Mouse (Mus musculus): ENCODE measurements around the gene Tnfaip8l1. TPM values are rescaled to one million over a fixed set of nuclear protein-coding genes. Genes with fewer than 3 reads are reported as not detected.
A peak's percentile ranks its signal among the peaks of the same experiment; 100 is the strongest.

Tnfaip8l1 gene
- total and polyA plus RNA-seq, 3 experiments, result 4.0 to 5.5 TPM; not detected in 1

GRCm38 (mm10) chr17:56131814-56132213, 30.5 kb upstream of the Tnfaip8l1 start:
- TF ChIP-seq TCF12 (IDR thresholded peaks at IDR 0.05; ENCODE audit: low read depth, low read length) (no peak), CHD1 (IDR thresholded peaks at IDR 0.05; ENCODE audit: low read depth, low read length) (no peak), NRF1 (IDR thresholded peaks at IDR 0.05; ENCODE audit: insufficient read depth, low read depth, low read length, poor library complexity, severe bottlenecking) (no peak), ZNF384 (IDR thresholded peaks at IDR 0.05; ENCODE audit: low read depth, low read length) (no peak), MAZ (IDR thresholded peaks at IDR 0.05; ENCODE audit: low read depth, low read length) (no peak), GABPA (IDR thresholded peaks at IDR 0.05; ENCODE audit: low read depth, low read length) (no peak), USF2 (IDR thresholded peaks at IDR 0.05; ENCODE audit: borderline replicate concordance in 1 of 2, insufficient read depth in 1 of 2, low read depth in 1 of 2, low read length in 2 of 2) (no peak), POLR2A (IDR thresholded peaks at IDR 0.05; ENCODE audit: control insufficient read depth in 1 of 2, insufficient read depth in 1 of 2, low read depth in 1 of 2, low read length in 2 of 2, poor library complexity in 1 of 2) (no peak), SMC3 (IDR thresholded peaks at IDR 0.05; ENCODE audit: low read depth, low read length) (peak; percentile 77), RCOR1 (IDR thresholded peaks at IDR 0.05; ENCODE audit: low read depth, low read length) (no peak), ZKSCAN1 (IDR thresholded peaks at IDR 0.05; ENCODE audit: low read depth, low read length) (no peak), MXI1 (IDR thresholded peaks at IDR 0.05; ENCODE audit: low read depth, low read length) (no peak), RAD21 (IDR thresholded peaks at IDR 0.05; ENCODE audit: low read depth, low read length) (peak; percentile 29), EP300 (IDR thresholded peaks at IDR 0.05; ENCODE audit: low read depth in 1 of 2, low read length in 2 of 2) (no peak), CHD2 (IDR thresholded peaks at IDR 0.05; ENCODE audit: low read length) (no peak), USF1 (IDR thresholded peaks at IDR 0.05; ENCODE audit: low read depth, low read length) (no peak), MAX (IDR thresholded peaks at IDR 0.05; ENCODE audit: low read length) (no peak), NELFE (IDR thresholded peaks at IDR 0.05; ENCODE audit: low read depth, low read length) (no peak), ZMIZ1 (IDR thresholded peaks at IDR 0.05; ENCODE audit: low read depth, low read length) (no peak), MAFK (IDR thresholded peaks at IDR 0.05; ENCODE audit: borderline replicate concordance, low read depth, low read length) (no peak), GATA1 (IDR thresholded peaks at IDR 0.05; ENCODE audit: low read depth, low read length) (no peak), HCFC1 (IDR thresholded peaks at IDR 0.05; ENCODE audit: low read depth, low read length) (no peak; the same call in 1 of the 2 replicates), CTCF (IDR thresholded peaks at IDR 0.05 in 2 of 3, conservative IDR thresholded peaks at IDR 0.05 in 1 of 3; ENCODE audit: control insufficient read depth in 1 of 3, insufficient read depth in 1 of 3, low read depth in 2 of 3, low read length in 3 of 3, poor library complexity in 1 of 3, severe bottlenecking in 1 of 3) (peak; percentile 89 to 97 (median 91)), MYC (IDR thresholded peaks at IDR 0.05; ENCODE audit: low read depth, low read length) (no peak), UBTF (IDR thresholded peaks at IDR 0.05; ENCODE audit: borderline replicate concordance, insufficient read depth, low read depth, low read length) (no peak), MEF2A (IDR thresholded peaks at IDR 0.05; ENCODE audit: extremely low read depth, insufficient replicate concordance, low read depth, low read length, poor library complexity, severe bottlenecking) (no peak), SIN3A (IDR thresholded peaks at IDR 0.05; ENCODE audit: low read length) (no peak)
- H3K79me2 ChIP-seq (ENCODE audit: control insufficient read depth, insufficient read depth, low read length, poor library complexity), result no peaks in the 10 kb centered on the region
- H3K9me3 ChIP-seq (replicated peaks; ENCODE audit: insufficient read depth, low read length), result no peaks in the 10 kb centered on the region
- no peak overlapping the region for H3K27ac ChIP-seq (ENCODE audit: control insufficient read depth, low read depth, low read length)
- H3K4me1 ChIP-seq (ENCODE audit: control insufficient read depth in 1 of 2, insufficient read depth in 2 of 2, low read length in 2 of 2), result peaks cover 0 to 3% of the 10 kb centered on the region in 2 experiments; a peak in 2 of 4 replicates
- H3K4me3 ChIP-seq (ENCODE audit: control insufficient read depth in 1 of 2, insufficient read depth in 1 of 2, low read depth in 2 of 2, low read length in 2 of 2), result no peak overlapping the region
- peak; percentile 86 for DNase-seq (ENCODE audit: low read depth, low spot score)
- H3K9ac ChIP-seq (ENCODE audit: control insufficient read depth, low read depth, low read length, poor library complexity, severe bottlenecking), result no peak overlapping the region
- peaks cover 0 to 2% of the 10 kb centered on the region in 2 experiments; a peak in 1 of 4 replicates for H3K36me3 ChIP-seq (ENCODE audit: control insufficient read depth in 1 of 2, insufficient read depth in 2 of 2, low read length in 2 of 2)
- H3K27me3 ChIP-seq (ENCODE audit: control insufficient read depth in 1 of 2, insufficient read depth in 2 of 2, low read length in 2 of 2), result no peaks in the 10 kb centered on the region
